26 mouse cellular contexts compared by ENCODE assay signal in the genomic region with DNA sequence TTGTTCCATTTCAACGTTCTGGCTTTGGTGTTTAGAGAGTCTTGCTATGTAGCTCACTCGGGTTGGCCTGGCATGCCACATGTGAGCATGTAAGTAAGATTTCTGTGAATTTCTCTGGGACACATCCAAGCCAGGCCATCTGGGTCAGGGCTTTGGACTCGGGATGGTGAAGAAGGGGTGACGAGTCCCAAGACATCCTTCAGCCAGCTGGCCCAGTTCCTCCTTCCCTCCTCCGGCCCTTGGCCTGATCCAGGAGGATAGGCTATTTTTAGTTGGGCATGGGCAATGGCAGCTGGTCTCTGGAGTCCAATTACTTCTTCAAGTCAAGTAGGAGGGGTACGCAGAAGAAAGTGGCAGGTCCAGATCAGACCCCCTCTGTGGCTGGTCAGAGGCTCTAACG. TPM values are rescaled to one million over a fixed set of nuclear protein-coding genes. Genes with fewer than 3 reads are reported as not detected.
A peak's percentile ranks its signal among the peaks of the same experiment; 100 is the strongest.
DNase-seq lines count a peak whose midpoint lies in the region; ATAC-seq and TF ChIP-seq lines count a peak whose summit lies in the region.
"Had no signal": no experiment of that assay in that cellular context is flagged by ENCODE, and none has a peak within 500 bp of the region (broad histone marks: within the 10 kb centered on the region; RNA-seq: fewer than 3 reads in every experiment).

No protein-coding gene starts in this region.

- H3K9me3 ChIP-seq in heart, embryonic 12.5 days (replicated peaks), result no peaks in the 10 kb centered on the region; the same call in 1 of the 2 replicates
- H3K9me3 ChIP-seq in intestine, postnatal 0 days (ENCODE audit: control insufficient read depth), result no peaks in the 10 kb centered on the region
- H3K9me3 ChIP-seq: forebrain, embryonic 15.5 days; limb, embryonic 15.5 days; midbrain, embryonic 13.5 days; neural tube, embryonic 12.5 days had no signal

- H3K27ac ChIP-seq in heart, embryonic 12.5 days (ENCODE audit: poor library complexity, severe bottlenecking), result no peak overlapping the region
- no peak overlapping the region for H3K27ac ChIP-seq in thymus, adult 2 months (ENCODE audit: control insufficient read depth, insufficient read depth, low read length)
- H3K27ac ChIP-seq in intestine, postnatal 0 days (ENCODE audit: low read depth, low read length), result no peak overlapping the region
- H3K27ac ChIP-seq: forebrain, embryonic 15.5 days; hindbrain, embryonic 14.5 days; left cerebral cortex, adult 2 months; limb, embryonic 15.5 days; liver, embryonic 14.5 days; midbrain, embryonic 13.5 days; neural tube, embryonic 12.5 days had no signal

- H3K9ac ChIP-seq in heart, embryonic 12.5 days, result no peak overlapping the region
- H3K9ac ChIP-seq in intestine, postnatal 0 days (ENCODE audit: low read depth, low read length), result no peak overlapping the region
- H3K9ac ChIP-seq: forebrain, embryonic 15.5 days; hindbrain, embryonic 14.5 days; limb, embryonic 15.5 days; liver, embryonic 14.5 days; lung, embryonic 14.5 days; midbrain, embryonic 13.5 days; neural tube, embryonic 12.5 days had no signal

- peak; percentile 39 for DNase-seq in cerebellum, adult 9-10 months
- no peak for DNase-seq in cerebellum, adult 8-10 months
- DNase-seq in heart, adult 11 months, result peak; percentile 89
- DNase-seq in gastrocnemius, postnatal 14 days, result peak; percentile 70
- DNase-seq in thymus, adult 2 months, result no peak
- DNase-seq: adrenal gland, postnatal 14 days; heart, adult 18-20 months; heart, postnatal 36 days; kidney, adult 8-10 months; kidney, postnatal 10 days; lung, embryonic 14.5 days; right cerebral cortex, postnatal 14 days; thymus, postnatal 36 days had no signal

- H3K4me2 ChIP-seq in heart, embryonic 12.5 days, result no peak overlapping the region
- no peak overlapping the region for H3K4me2 ChIP-seq in intestine, postnatal 0 days (replicated peaks; ENCODE audit: low read depth)
- H3K4me2 ChIP-seq: forebrain, embryonic 15.5 days; hindbrain, embryonic 14.5 days; limb, embryonic 15.5 days; lung, embryonic 14.5 days; midbrain, embryonic 13.5 days; neural tube, embryonic 12.5 days had no signal

- no peak overlapping the region for H3K4me3 ChIP-seq in heart, embryonic 12.5 days
- no peak overlapping the region for H3K4me3 ChIP-seq in thymus, adult 2 months (ENCODE audit: control insufficient read depth, insufficient read depth, low read length)
- H3K4me3 ChIP-seq in intestine, postnatal 0 days (ENCODE audit: low read depth, low read length), result no peak overlapping the region
- H3K4me3 ChIP-seq: forebrain, embryonic 15.5 days; left cerebral cortex, adult 2 months; limb, embryonic 15.5 days; midbrain, embryonic 13.5 days; neural tube, embryonic 12.5 days had no signal

- no peak for TF ChIP-seq CTCF in thymus, adult 2 months (IDR thresholded peaks at IDR 0.05; ENCODE audit: borderline replicate concordance, control insufficient read depth, extremely low read depth, insufficient read depth, low read length, poor library complexity)
- TF ChIP-seq CTCF in intestine, postnatal 0 days (IDR thresholded peaks at IDR 0.05; ENCODE audit: low read depth), result no peak

- WGBS in heart, embryonic 12.5 days, result 71% methylated on average over 7 of the region's 7 CpGs
- WGBS in thymus, adult 2 months, result 83% methylated on average over 7 of the region's 7 CpGs
- WGBS in intestine, postnatal 0 days, result 77% methylated on average over 7 of the region's 7 CpGs

- no peak for TF ChIP-seq POLR2A in thymus, adult 2 months (IDR thresholded peaks at IDR 0.05; ENCODE audit: control insufficient read depth, extremely low read depth, insufficient read depth, low read length, poor library complexity)

- H3K36me3 ChIP-seq in heart, embryonic 12.5 days, result no peaks in the 10 kb centered on the region
- H3K36me3 ChIP-seq in thymus, adult 2 months (ENCODE audit: control insufficient read depth, insufficient read depth, low read length), result no peaks in the 10 kb centered on the region
- H3K36me3 ChIP-seq in intestine, postnatal 0 days (ENCODE audit: control insufficient read depth, insufficient read depth), result no peaks in the 10 kb centered on the region
- H3K36me3 ChIP-seq: forebrain, embryonic 15.5 days; limb, embryonic 15.5 days; midbrain, embryonic 13.5 days; neural tube, embryonic 12.5 days had no signal

- intact Hi-C loops in gastrocnemius, postnatal 14 days (cut with DNase I; ENCODE audit: low total_unique reads), result no loop called here

- ATAC-seq in heart, embryonic 12.5 days (ENCODE audit: insufficient number of reproducible peaks, low FRiP score), result no peak
- no peak for ATAC-seq in intestine, postnatal 0 days
- ATAC-seq: forebrain, embryonic 15.5 days; inflammation-experienced regulatory T-cells, adult 6 months; midbrain, embryonic 13.5 days had no signal

- H3K27me3 ChIP-seq in heart, embryonic 12.5 days (replicated peaks), result peaks cover 13% of the 10 kb centered on the region; the same call in 1 of the 2 replicates
- no peaks in the 10 kb centered on the region for H3K27me3 ChIP-seq in thymus, adult 2 months (ENCODE audit: control insufficient read depth, insufficient read depth, low read length)
- H3K27me3 ChIP-seq in intestine, postnatal 0 days (replicated peaks; ENCODE audit: control insufficient read depth, insufficient read depth, low read length), result no peaks in the 10 kb centered on the region
- H3K27me3 ChIP-seq: forebrain, embryonic 15.5 days; limb, embryonic 15.5 days; neural tube, embryonic 12.5 days had no signal

- H3K4me1 ChIP-seq in heart, embryonic 12.5 days (replicated peaks), result no peaks in the 10 kb centered on the region
- H3K4me1 ChIP-seq in thymus, adult 2 months (replicated peaks; ENCODE audit: control insufficient read depth, insufficient read depth, low read length), result no peaks in the 10 kb centered on the region
- peaks cover under 1% of the 10 kb centered on the region; the same call in 1 of the 2 replicates for H3K4me1 ChIP-seq in intestine, postnatal 0 days (replicated peaks; ENCODE audit: control insufficient read depth, insufficient read depth, low read length)
- H3K4me1 ChIP-seq: forebrain, embryonic 15.5 days; limb, embryonic 15.5 days; midbrain, embryonic 13.5 days; neural tube, embryonic 12.5 days had no signal

RNA-seq across cellular contexts. Expression of gene Tnnc2, which starts 1.0 kb away (rescaled TPM):
- polyA plus RNA-seq in heart, embryonic 12.5 days (2016; fragmentation: Nextera tagmentation; extraction: Ambion mirVana), result 0.36 and 1.6 TPM in 2 replicates
- over 10,000 TPM; 14,912 to 15,737 TPM for total RNA-seq in gastrocnemius, postnatal 14 days (2021)
- 0.38 TPM in 1 of 2 replicates, not detected in the other for polyA plus RNA-seq in thymus, adult 2 months (2012; rRNA removed)
- polyA plus RNA-seq in intestine, postnatal 0 days (2015; fragmentation: Nextera tagmentation; extraction: Ambion mirVana), result 0.51 and 0.73 TPM in 2 replicates
- total RNA-seq: heart, postnatal 36 days; layer of hippocampus, postnatal 10 days; megakaryocyte, adult 5-6 weeks had no signal
- polyA plus RNA-seq: inflammation-experienced regulatory T-cells, adult 6 months; lung, embryonic 14.5 days; midbrain, embryonic 13.5 days; spleen, adult 2 months had no signal

RNA-seq across cellular contexts. Expression of gene Snx21, which starts 6.8 kb away (rescaled TPM):
- 30.8 and 31.7 TPM in 2 replicates for polyA plus RNA-seq in heart, embryonic 12.5 days (2016; fragmentation: Nextera tagmentation; extraction: Ambion mirVana)
- total RNA-seq in gastrocnemius, postnatal 14 days (2021), result 10 to 100 TPM; 18.0 to 18.7 TPM
- 9.0 and 11.9 TPM in 2 replicates for polyA plus RNA-seq in thymus, adult 2 months (2012; rRNA removed)
- polyA plus RNA-seq in intestine, postnatal 0 days (2015; fragmentation: Nextera tagmentation; extraction: Ambion mirVana), result 12.5 and 13.0 TPM in 2 replicates

RNA-seq across cellular contexts. Expression of gene Ube2c, which starts 9.1 kb away (rescaled TPM):
- 455 and 459 TPM in 2 replicates for polyA plus RNA-seq in heart, embryonic 12.5 days (2016; fragmentation: Nextera tagmentation; extraction: Ambion mirVana)
- total RNA-seq in gastrocnemius, postnatal 14 days (2021), result 1 to 10 TPM; 6.9 to 8.1 TPM
- polyA plus RNA-seq in thymus, adult 2 months (2012; rRNA removed), result 327 and 434 TPM in 2 replicates
- 118 and 121 TPM in 2 replicates for polyA plus RNA-seq in intestine, postnatal 0 days (2015; fragmentation: Nextera tagmentation; extraction: Ambion mirVana)

RNA-seq across cellular contexts. Expression of gene Acot8, which starts 25.9 kb away (rescaled TPM):
- polyA plus RNA-seq in heart, embryonic 12.5 days (2016; fragmentation: Nextera tagmentation; extraction: Ambion mirVana), result 14.9 and 16.1 TPM in 2 replicates
- 1 to 10 TPM; 9.0 to 9.7 TPM for total RNA-seq in gastrocnemius, postnatal 14 days (2021)
- polyA plus RNA-seq in thymus, adult 2 months (2012; rRNA removed), result 84.6 and 87.9 TPM in 2 replicates
- polyA plus RNA-seq in intestine, postnatal 0 days (2015; fragmentation: Nextera tagmentation; extraction: Ambion mirVana), result 52.5 and 54.4 TPM in 2 replicates

RNA-seq across cellular contexts. Expression of gene Zswim3, which starts 26.1 kb away (rescaled TPM):
- polyA plus RNA-seq in heart, embryonic 12.5 days (2016; fragmentation: Nextera tagmentation; extraction: Ambion mirVana), result 5.4 and 6.7 TPM in 2 replicates
- total RNA-seq in gastrocnemius, postnatal 14 days (2021), result 1 to 10 TPM; 1.1 to 1.2 TPM
- 5.9 and 6.2 TPM in 2 replicates for polyA plus RNA-seq in thymus, adult 2 months (2012; rRNA removed)
- polyA plus RNA-seq in intestine, postnatal 0 days (2015; fragmentation: Nextera tagmentation; extraction: Ambion mirVana), result 3.7 and 4.2 TPM in 2 replicates

Comparison
In these comparisons a context has a peak if more than half of its experiments do, and no peak if none do; other contexts are left out.
1. DNase-seq: peak in cerebellum, adult 9-10 months (single experiment), heart, adult 11 months (single experiment) and gastrocnemius, postnatal 14 days (single experiment); none in cerebellum, adult 8-10 months (single experiment) and thymus, adult 2 months (single experiment).